Mouse (Mus musculus) cerebellum, postnatal 14 days (tissue): Measurements from ENCODE around the gene Pitpnm1.

ENCODE experiments used
- DNase-seq, 2 experiments: peaks; one replicate each; pipeline ENCODE4 v3.0.0; 2021; ENCODE audit warnings: mixed read lengths in 2 of 2

Pitpnm1 gene

GRCm38 (mm10) chr19:4142416-4143173 lies 42.8 kb downstream of the Pitpnm1 start:
- peak; percentile 47 to 58 for DNase-seq

GRCm38 (mm10) chr19:4143759-4144268 lies 44.0 kb downstream of the Pitpnm1 start, which contains the start of gene Cabp4:
Gene Cabp4 (minus strand): TSS chr19:4144033.
- DNase-seq: no peak

GRCm38 (mm10) chr19:4144550-4145498 lies 45.0 kb downstream of the Pitpnm1 start:
- DNase-seq: no peak

DNA sequence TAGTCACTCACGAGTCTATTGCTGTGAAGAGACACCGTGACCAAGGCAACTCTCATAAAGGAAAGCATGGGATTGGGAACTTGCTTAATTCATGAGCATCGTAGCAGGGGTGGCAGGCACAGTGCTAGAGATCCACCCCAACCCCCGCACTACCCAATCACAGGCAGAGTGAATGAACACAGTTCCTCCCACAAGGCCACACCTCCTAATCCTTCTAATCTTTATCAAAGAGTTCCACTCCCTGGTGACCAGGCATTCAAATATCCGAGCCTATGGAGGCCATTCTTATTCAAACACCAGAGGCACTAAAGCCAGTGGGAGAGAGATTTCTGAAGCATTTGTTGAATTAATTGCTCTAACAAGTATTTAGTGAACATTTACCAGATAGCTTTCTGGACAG lies 46.1 kb downstream of the Pitpnm1 start:
- DNase-seq: no peak

- no peak for DNase-seq
Observed at GRCm38 (mm10) chr19:4146366-4147021, 46.7 kb downstream of the Pitpnm1 start.

DNA sequence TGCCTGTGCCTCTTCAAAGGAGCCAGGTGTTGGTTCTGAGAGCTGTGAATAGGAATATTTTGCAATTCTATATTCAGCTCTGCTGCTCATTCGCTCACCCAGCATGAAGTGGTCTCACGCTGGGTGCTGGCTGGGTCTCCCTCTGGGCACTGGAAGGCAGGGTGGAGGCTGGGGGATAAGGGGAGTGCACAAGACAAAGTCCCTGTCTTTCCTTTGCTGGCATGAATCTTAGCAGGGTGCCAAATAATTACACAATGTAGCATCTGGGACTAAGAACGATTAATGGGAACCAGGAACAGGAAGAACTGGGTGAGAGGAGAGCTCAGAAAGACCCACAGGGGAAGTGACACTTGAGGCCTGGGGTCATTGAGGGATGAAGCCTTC lies 47.2 kb downstream of the Pitpnm1 start:
- no peak for DNase-seq

DNA sequence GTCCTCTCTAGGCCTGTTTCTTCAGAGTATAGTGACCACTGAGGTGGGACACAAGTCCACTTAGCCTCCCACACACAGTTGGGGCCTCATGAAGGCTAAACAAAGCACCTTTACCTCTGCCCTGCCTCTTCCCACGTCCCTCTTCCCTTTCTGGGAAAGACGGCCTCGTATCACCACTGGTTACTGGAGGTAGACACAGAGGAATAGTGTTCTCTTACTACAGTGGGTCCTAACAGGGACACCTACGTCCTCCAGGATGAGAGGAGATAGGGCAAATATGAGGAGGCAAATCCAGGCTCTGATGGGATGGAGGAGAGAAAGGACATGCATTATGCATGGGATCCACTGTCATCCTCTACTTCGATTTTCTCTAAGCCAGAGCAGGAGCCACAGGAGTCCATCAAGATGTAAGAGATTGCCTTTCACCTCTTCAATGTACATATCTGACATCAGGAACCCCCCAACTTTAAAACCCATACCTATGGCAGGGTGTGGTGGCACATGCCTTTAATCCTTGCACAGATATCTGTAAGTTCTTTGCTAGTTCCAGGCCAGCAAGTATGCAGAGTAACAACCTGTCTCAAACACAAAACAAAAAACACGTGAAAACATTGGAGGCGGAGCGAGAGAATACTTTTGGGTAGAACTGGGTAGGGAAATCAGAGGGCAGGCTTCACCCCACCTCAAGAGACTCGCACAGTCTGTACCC lies 48.1 kb downstream of the Pitpnm1 start:
- DNase-seq: peak in 1 of 2 experiments; percentile 13

DNA sequence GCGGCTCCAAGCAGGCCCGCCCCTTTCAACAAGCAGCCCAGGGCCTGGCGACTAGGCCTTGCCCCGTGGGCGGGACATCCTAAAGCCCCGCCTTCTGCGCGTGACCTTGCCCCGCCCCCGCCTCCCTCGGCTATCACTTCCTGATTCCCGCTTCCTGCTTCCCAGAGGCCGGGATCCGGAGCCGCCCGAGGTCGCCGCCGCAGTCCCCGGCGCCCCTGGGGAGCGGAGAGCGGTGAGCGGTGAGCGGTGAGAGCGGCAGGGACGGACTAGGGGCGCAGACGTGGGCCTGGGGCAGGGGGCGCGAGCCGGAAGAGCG lies 48.7 kb downstream of the Pitpnm1 start, which contains the start of gene Coro1b:
Gene Coro1b (plus strand): TSS at position 129 of the 316 bp plus-strand sequence.
- peak; percentile 98 to 99 for DNase-seq

- no peak for DNase-seq
Observed at GRCm38 (mm10) chr19:4148819-4149218, 49.0 kb downstream of the Pitpnm1 start.

DNA sequence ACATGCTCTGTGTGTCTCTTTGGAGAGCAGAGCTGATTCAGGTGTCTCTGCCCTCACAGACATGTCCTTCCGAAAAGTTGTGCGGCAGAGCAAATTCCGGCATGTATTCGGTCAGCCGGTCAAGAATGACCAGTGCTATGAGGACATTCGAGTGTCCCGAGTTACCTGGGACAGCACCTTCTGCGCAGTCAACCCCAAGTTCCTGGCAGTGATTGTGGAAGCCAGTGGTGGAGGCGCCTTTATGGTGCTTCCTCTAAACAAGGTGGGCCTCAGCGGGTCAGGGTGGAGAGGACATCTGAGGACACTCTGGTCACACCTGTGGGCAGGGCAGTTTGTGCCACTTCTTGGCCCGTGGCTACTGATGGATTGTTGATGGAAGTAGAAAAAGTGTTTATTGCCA lies 49.5 kb downstream of the Pitpnm1 start:
- DNase-seq: no peak

DNA sequence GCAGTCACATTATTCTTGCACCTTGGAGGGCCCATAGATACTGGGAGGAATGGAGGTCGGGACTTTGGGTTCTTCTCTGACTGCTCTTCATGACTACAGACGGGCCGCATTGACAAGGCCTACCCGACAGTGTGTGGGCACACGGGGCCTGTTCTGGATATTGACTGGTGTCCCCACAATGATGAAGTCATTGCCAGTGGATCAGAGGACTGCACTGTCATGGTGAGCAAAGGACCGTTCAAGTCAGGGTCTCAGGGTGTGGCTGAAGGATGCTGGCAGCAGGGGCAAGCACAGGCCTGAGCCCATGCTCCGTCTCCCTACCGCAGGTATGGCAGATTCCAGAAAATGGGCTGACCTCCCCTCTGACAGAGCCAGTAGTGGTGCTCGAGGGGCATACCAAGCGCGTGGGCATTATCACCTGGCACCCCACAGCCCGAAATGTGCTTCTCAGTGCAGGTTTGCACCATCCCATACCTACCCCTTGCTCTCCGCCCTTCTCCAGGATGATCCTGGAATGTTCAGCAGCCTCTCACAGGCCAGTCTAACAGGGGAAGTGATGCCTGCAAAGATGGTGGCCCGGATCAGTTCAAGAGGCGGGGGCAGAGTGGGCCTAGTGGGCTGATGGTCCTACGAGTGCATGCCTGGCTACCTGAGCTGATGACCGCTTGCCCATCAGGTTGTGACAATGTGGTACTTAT lies 50.1 kb downstream of the Pitpnm1 start:
- no peak for DNase-seq

GRCm38 (mm10) chr19:4150567-4151487 lies 51.0 kb downstream of the Pitpnm1 start:
- DNase-seq: no peak

DNA sequence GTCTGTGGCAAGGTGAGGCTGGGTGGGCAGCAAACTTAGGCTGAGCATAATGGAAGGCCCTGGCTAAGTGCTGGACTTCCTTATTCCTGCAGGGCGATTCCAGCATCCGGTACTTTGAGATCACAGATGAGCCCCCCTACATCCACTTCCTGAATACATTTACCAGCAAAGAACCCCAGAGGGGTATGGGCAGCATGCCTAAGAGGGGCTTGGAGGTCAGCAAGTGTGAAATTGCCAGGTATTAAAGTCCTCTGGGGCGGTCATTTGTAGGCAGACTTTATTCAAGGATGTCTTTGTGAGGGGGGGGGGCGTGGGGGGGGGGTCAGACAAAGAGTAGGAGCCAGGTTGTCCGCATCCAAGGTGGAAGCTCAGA lies 51.7 kb downstream of the Pitpnm1 start:
- no peak for DNase-seq

DNA sequence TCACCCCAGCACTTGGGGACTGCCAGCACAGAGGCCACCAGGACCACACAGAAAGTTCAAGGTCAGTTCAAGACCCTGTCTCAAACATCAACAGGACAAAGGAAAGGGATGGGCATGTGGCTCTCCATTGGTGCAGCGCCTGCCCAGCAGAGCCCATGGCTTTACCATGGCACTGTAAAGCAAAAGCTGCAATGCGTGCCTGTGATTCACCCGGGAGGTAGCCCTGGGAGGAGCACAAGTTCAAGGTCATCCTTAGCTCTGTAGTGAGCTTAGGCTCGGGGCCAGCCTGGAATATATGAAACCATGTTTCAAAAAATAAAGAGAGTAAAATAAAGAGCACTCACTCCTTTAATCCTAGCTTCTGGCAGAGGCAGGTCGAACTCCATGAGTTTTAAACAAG lies 52.1 kb downstream of the Pitpnm1 start:
- DNase-seq: no peak

GRCm38 (mm10) chr19:4152445-4153231 lies 52.8 kb downstream of the Pitpnm1 start:
- peak; percentile 61 to 68 for DNase-seq

DNA sequence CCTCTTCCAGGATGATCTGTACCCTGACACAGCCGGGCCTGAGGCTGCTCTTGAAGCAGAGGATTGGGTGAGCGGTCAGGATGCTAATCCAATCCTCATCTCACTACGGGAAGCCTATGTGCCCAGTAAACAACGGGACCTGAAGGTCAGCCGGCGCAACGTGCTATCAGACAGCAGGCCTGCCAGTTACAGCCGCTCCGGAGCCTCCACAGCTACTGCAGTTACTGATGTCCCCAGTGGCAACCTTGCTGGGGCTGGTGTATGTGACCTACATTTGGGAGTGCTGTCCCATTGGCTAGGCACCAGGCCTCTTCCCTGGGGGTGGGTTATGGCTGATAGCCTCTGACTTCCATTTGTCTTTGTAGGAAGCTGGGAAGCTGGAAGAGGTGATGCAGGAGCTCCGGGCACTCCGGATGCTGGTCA lies 53.4 kb downstream of the Pitpnm1 start, which contains the start of gene Ptprcap:
Gene Ptprcap (plus strand): TSS at position 373 of the 423 bp plus-strand sequence.
- peak; percentile 68 to 78 for DNase-seq

DNA sequence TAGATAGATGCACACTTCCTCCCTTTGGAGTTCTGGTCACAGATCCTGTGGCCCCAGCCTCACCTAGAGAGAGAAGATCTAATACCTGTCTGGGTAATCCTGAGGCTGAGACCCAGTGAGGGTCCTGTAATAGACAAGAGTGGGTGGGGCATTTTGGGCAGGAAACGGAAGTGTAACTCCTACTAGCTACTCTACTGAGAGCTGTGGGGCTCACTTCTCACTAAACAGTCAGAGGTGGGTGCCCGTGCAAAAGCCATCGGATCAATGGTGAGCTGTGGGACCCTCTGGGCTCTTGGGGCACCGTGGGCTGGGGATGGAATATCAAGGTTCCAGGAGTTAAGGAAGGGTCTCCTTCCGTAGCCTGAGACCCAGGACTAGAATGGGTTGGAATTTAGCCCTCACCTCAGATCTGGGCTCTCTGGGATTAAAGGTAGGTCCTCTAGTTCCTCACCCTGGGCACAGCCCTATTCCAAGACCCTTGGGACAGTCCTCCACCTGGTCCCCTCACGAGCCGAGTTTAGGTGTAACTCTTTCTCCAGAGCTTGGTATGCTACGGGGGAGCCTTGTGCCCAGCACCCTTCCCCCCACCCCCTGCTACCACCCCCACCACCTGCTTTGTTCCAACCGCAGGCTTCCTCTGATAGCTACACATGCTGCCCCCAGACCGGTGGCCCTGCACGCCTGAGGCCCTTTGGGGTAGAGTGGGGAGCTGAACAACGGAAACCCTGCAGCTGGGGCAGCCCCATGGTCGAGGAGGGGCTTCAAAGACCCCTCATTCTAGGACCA lies 54.8 kb downstream of the Pitpnm1 start:
- peak in 1 of 2 experiments; percentile 17 for DNase-seq

DNA sequence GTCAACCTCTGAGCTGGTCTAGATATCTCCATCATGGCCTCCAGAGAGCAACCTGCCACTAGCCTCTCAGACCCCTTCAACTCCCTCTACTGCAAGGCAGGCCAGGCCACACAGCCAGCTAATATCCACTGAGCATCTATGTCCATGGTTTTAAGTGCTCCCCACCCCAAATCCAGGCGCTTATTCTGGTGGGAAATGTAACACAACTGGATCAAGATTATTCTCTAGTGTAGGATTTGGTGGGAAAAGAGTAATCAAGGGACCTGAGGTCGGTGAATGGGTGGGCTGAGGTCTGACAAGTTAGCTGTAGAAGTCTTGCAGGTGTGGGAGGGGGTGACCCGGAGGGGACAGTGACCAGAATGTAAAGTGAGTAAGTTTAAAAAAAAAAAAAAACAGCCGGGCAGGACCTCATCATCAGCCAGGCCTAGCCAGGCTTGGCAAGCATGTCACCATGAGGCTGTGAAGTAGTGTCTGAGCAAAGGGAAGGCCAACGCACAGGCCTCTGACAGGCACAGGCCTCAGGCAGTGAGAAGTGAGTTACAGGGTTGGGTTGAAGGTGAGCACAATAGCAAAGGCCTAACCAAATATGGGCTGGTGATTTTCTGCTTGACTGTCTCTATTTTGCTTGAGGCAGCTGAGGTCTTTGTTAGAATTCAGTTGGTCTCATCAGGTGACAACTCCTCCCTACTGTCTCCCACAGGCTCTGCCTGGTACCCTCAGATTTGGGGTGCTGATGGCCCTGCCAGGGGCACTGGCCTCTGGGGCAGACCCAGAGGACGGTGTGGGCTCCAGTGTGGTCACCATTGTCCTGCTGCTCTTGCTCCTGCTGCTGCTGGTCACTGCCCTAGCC lies 55.6 kb downstream of the Pitpnm1 start:
- no peak for DNase-seq
